Mouse (Mus musculus) mouse trophoblast stem cell (cell line): ENCODE results near the gene Tgfa.

Experiments used
- in situ Hi-C, 2 experiments: fragments of 300-500 bp; cut with MseI, MboI; formaldehyde crosslinking; loops; 2 replicates in 1 of 2; 3 replicates in 1 of 2; pipeline ENCODE4 v1.15.1; 2025

The Tgfa gene

DNA sequence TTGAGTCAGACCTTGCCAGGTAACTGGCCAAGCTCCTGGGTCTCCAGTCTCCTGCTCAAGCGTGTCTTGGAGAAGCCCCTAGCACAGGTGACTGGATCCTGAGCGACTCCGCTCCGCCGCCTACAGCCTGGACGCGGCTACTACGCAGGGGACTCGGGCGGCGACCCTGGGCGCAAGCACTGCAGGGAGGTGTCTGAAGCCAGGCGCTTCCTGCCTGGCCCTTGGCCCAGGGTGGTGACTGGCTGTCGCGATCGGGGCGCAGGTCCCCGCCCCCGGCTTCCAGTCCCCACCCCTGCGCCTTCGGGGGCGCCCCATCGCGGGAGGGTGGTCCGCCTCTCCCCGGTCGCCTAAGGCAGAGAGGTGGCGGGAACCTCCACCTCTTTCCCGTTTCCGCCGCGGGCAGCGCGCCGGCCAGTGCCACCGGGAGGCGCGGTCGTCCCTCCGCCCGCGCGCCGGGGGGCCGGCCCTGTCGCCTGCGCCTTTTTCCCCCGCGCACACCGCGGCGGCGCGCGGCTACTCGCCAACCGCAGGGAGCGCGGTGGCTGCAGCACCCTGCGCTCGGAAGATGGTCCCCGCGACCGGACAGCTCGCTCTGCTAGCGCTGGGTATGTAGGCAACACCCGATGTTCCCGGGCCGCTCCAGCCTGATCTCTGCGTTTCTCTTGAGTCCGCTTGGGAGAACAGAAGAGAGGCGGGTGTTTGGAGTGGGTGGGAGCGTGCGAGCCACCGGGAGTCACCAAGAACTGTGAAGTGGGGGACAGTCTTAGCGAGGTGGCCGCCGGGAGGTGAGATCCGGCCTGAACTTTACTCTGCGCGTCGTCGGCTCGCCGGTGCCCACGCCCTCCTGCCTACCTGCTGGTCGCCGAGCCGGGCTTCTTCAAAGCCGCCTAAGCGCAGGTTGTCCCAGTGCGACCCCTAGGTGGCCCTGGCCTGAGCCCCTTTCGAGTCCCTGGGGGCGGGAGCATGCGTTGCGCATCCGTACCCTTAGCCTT lies at the start of gene Tgfa:
TSS of gene Tgfa (plus strand) at position 283 of the 992 bp plus-strand sequence.
- in situ Hi-C loops: no loop called here

DNA sequence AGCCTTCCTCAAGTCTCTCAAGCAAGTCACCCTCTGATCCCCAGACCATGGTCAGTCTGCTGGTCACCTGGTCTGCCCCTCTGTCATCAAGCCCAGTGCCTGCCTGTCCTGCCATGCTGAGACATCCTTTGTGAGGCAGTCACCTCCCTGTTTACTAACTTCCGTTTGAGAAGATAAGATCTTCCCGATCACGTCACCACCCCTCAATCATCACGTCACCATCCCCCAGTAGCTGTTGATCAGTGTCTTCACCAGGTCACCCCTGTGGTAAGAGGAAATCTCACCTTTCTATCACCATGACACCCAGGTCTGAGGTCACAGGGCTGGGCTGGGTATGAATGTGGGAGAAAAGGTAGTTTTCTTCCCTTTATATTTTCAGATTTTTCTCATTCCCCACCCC lies 46.5 kb upstream of the Tgfa start:
- in situ Hi-C loops: no loop called here

DNA sequence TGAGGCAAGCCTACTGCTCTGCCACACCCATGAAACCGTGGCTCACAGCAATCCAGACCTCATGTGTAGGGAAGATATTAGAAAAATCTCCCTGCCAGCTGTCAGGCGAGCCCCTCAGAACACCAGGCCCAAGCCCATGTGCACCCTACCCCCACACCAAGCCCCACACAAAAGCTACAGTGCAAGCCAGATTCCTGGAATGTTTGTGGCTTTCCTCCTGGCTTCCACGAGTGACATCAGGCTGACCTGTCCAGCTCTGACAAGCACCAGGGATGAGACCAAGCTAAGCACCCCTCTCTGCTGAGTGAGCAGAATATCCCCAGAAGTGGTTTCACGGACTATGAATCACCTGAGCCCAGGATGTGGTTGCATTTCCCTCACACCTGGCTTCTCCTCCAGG lies 46.0 kb upstream of the Tgfa start:
- in situ Hi-C loops: no loop called here

DNA sequence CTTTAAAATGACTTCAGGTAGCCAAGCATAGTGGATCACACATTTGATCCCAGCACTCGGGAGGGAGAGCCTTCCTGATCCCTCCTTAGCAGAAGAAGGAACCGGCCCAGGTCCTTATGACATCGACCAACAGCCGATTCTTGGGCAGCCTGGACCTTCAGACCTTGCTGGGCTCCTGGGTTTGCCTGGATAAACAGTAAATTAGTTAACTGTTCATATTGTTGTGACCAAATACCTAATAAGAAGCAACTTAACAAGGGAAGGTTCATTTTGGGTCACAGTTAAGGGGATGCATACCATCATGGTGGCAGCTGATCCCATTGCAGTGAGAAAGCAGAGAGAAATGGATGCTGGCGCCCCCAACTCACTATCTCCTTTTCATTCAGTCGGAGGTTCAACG lies 42.3 kb upstream of the Tgfa start:
- in situ Hi-C loops: no loop called here

DNA sequence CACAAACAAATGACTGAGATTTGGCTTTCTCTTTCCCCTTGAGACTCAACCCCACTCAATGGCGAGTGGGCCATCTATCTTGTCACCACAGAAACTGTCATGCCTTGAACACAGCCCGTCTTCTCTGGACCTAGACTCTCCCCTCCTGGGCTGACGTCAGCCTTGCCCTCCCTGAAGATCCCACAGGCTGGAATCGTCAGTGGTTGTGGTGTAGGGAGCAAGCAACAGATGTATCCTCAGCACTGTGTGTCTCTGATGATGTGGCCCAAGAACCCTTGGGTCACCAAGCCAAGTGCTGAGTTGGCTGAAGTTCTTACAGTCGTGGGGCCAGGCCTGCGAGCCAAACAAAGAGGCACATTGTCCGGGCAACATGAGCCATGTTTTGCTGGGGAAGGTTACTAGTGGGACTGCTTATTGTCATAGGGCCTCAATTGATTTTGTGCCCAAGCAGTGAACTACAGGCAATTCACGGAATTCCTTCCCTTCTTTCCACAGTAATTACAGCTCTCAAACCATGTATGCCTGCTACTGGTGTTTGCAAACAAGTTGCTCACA lies 41.5 kb upstream of the Tgfa start:
- in situ Hi-C loops: no loop called here

DNA sequence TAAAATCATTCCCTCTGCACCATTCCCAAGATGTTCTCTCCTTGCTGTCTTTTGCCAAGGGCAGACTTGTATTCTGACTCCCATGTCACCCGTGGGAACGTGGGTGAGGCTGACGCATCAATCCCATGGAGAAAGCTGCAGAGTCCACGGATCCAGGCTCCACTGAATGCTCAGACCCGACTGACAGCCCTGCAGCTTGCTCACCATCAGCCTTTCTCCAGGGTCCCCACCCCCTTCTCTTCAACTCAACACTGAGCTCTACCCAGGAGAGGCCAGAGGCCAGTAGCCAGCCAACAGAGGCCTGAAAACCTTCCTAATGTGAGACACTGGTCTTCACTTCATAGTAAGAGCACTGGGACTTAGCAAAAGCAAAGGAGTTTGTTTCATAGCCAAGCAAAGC lies 41.0 kb upstream of the Tgfa start:
- in situ Hi-C loops: no loop called here

DNA sequence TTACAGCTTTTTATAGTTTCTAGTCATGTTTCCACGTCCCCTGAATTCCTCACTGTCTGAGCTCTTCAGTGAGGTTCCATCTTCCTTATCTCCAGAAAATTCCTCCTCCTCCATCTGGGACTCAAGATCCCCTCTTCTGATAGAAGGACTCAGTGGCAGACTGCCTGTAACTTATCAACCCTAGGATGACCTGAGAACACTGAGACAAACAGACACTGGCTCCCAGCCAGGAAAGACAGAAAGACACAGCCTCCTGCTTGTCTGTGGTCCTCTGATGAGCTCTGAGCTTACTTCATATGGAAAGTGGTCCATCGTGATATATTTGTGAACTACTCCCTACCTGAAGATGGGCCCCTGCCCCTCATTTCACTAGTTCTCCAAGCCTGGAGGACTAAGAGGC lies 40.5 kb upstream of the Tgfa start:
- in situ Hi-C loops: no loop called here

DNA sequence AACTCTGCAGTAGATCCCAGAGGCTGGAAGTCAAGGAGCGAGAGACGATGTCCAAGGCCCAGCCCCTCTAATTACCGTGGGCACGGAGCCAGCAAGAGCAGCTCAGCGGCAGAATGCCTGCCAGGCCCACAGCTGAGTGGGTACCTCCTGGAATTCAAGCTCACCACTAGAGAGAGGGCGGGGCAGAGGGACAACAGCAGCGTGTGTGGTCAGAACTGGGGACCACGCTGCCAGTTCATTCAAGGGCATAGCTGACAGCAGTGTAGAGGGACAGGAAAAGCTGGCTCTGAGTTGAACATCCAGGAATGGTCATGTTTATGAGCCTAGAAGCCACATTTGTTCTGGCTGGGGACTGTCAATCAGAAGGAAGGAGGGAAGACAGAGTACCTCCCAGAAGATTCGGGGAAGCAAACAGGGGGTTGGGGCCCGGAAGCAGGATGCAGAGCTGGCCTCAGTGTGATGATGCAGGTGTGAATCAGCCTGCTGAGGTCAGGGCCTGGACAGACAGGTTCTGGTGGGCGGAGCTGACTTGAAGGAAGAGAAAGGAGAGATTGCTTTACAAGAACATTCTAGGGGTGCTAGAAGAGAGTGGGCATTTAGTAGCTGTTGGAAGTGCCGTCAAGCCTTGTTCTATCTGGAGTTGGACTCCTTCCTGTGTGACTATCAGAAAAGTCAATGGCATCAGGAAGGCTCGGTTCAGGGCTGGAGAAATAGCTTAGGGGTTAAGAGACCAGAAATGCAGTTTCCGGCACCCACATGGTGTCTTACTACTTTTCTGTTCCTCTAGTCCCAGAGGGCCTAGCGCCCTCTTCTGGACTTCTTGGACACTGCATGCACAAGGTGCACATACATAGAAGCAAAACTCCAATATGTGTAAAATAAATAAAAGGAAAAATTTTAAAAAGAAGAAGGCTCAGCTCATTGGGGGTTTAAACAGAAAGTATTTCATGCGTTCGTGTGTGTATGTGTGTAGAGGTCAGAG lies 37.5 kb upstream of the Tgfa start:
- in situ Hi-C loops: no loop called here

DNA sequence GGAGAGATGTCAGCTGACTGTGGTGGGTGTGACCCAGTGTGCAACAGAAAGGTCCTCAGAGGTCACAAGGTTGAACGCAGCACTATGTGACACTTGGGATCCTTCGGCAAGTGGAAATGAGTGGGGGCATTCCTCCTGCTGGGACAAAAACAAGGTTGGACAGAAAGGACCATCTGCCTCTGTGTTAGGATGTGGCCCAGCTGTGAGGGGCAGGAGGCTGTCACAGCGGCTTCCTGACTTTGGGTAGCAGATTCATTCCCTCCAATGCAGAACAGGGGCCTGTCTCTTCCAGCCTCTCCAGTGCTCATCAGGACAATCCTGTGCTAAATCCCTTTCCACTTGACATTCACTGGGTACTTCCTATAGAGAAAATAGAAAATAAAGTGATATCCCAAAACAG lies 34.1 kb upstream of the Tgfa start:
- in situ Hi-C loops: no loop called here

DNA sequence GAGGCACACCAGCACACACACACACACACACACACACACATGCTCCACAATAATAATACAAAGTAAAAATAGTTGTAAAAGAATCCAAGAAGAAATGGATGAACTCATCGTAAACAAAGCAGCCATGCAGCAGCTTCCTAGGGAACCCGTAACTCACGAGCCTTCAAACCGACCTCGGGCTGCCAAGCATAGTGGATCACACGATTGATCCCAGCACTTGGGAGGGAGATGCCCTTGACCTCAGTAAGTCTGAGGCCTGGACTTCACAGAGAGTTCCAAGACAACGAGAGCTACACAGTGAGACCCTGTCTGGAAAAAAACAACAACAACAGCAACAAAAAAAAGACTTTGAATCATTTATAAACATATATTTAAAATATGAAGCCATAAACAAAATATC lies 33.4 kb upstream of the Tgfa start:
- in situ Hi-C loops: no loop called here

DNA sequence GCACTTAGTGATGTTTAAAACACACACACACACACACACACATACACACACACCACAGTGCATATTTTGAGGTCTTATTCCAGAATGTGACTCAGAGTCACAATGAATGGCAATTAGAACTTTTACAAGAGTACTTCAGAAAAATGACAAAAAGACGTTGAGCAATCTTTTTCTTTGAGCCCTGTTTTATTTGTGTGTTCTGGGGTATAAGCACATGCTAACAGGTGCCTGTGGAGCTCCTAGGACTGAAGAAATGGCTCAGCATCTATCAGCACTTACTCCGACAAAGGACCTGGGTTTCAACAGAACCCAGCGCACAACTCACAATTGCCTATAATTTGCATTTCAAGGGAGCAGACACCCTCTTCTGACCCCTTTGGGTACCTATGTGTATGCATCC lies 31.0 kb upstream of the Tgfa start:
- in situ Hi-C loops: no loop called here

DNA sequence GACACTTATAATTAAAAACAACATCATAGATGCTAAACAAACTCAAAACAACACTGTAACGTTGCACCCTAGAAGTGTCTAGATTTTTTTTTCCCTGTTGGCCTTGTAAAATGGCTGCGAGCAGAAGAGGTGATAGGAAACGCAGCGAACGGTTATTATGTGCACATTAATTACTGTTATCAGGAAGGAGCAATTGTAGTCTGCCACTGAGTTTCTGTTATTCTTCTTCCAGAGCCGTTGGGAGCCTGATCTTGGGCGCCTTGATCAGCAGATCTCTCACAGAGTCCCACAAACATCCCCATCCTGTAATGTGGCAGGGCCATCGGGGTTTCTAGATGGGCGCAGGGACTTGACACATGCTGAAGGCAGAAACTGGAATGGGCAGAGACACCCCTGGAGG lies 28.6 kb upstream of the Tgfa start:
- in situ Hi-C loops: no loop called here

DNA sequence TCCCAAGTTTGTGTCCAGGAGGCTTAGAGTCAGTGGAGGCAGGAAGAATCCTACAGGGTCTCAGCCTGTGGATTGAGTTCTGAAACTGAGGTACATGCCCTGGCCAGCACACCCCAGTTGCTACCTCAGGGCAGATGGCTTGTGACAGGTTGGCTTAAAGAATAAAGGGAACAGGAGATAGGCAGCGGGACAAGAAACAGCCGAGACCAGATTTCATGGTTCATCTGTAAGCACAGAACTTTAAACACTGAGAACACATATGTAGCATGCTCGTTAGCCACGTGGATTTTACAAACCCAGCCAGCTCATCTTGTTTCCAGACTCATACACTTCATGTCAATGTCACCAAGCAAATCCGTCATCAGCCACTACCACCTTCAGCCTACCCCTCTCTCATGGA lies 27.2 kb upstream of the Tgfa start:
- in situ Hi-C loops: no loop called here

DNA sequence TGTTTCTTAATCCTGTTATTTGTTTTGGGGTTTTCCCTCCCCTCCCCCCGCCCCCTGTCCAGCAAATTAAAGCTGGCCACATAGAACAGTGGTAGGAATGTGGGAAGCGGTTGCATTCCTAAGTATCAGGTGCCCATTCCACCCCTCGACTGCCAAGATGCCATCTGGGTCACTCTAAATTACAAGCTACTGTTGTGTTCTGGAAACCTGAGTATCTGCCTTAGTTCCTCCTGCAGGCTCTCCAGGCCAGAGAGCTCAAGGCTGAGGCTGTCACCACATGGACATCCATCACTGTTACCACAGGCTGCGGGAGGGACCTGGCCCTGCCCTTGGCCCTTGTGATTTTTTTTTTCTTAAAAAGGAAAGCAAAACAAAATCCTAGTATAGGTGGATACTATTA lies 25.9 kb upstream of the Tgfa start:
- in situ Hi-C loops: no loop called here

DNA sequence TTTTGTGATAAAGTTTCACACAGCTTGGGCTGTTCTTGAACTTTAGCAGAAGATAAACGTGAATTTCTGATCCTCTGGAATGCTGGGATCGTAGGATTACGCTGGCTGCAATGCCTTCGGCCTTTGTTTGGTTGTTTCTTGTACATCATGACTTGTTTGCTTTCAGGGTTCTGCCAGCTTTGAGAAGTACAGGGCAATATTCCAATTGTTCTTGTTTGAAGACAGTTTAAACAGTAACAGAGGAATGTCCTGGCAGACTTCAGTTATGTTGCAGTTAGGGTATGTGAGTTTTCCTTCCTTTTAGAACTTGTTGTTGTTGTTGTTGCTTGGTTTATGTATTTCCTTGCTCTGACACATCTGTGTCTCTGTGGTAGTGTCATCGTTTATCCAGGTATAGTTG lies 18.8 kb upstream of the Tgfa start:
- in situ Hi-C loops: no loop called here

DNA sequence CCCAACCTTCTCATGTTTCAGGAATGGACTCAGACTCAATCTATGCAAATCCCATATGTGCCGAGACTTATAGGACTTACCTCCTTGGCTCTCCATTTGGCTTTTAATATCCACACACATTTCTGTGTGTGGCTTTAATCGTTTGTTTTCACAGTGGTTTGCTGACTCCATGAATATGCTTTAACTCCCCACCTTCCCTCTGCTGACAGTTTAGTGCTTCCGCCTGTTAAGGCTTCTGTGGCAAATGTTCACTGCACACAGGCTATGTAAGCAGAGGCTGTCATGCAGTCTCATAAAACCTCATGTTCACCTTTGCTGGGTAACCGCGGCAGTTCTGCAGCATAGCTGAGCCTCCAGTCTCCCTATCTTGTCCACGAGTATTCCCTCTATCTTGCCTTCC lies 18.3 kb upstream of the Tgfa start:
- in situ Hi-C loops: no loop called here

DNA sequence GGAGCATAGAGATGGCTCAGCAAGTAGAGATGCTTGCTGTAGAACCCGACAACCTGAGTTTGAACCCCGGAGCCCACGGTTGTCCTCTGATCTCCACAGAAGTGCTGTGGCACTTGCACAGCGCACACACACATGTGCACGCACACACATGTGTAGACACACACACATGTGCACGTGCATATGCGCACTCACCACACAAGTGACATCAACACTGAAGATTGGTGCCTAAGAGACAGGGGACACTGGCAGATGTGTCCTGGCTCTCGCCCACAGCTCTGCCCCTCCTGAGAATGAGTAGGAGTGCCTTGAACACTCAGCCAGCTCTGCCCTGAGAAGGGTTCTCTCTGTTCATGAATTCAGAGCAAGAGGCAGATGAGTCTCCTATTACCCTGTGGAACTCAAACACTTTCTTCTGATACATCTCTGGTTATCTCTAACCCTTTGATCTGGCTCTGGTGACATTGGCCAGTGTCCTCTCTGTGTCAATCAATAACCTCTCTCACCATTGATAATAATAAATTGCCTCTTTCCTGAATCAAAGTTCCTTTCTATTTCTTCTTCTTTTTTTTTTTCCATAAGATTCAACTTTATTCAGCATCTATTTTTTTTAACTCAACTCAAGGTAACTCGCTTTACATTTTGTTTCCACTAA lies 17.6 kb upstream of the Tgfa start:
- in situ Hi-C loops: no loop called here

DNA sequence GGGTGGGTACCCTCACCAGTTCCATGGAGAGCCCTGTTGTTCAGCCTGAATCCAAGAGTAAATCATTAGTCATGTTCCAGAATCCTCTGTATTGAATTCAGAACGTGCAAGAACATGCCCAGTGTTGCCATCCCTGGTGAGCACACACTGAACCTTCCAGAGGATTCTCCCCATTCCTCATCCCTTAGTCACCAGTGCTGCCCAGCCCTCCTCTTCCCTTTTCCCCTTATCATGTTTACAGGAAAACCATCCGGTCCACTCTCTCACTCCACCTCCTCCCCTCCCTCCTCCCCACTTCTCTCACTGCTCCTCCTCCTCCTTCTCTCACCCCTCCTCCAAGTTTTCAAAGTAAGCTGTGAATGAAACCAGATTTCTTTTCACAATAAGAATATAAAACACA lies 14.4 kb upstream of the Tgfa start:
- in situ Hi-C loops: no loop called here

DNA sequence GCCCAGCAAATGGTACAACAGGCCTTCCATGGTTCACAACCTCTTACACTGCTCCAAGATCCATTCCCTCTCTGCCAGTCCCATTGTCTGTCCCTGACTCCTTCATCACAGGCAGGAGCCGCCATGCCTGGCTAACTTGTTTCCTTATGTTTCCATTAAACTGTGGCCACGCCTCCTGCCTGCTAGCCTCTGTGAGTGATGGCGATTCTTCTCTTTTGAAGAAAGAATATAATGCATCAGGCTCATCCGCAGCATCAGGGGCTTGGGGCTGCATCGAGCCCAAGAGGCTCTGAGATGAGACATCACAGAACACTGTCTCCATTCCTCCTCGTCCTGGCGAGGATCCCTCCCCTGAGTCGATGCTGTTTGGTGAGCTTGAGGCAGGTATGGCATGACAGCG lies 13.0 kb upstream of the Tgfa start:
- in situ Hi-C loops: no loop called here

DNA sequence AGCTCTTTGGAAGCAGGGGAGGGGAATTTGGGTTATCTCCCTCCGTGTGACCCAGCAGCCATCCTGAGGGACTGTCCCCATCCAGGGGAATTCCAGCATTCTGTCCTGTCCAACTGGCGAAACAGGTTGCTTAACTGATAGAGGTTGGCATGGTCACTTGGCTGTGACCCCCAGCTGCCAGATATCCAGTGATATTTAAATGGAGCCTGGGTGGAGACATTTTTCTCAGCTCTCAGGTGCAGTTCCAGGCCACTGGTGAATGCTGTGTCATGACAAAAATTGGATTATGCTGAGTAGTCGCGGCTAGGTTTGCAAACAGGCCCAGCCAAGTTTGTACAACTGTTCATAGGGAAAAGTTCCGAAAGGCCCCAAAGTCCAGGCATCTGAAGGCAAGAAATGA lies 12.4 kb upstream of the Tgfa start:
- in situ Hi-C loops: no loop called here

DNA sequence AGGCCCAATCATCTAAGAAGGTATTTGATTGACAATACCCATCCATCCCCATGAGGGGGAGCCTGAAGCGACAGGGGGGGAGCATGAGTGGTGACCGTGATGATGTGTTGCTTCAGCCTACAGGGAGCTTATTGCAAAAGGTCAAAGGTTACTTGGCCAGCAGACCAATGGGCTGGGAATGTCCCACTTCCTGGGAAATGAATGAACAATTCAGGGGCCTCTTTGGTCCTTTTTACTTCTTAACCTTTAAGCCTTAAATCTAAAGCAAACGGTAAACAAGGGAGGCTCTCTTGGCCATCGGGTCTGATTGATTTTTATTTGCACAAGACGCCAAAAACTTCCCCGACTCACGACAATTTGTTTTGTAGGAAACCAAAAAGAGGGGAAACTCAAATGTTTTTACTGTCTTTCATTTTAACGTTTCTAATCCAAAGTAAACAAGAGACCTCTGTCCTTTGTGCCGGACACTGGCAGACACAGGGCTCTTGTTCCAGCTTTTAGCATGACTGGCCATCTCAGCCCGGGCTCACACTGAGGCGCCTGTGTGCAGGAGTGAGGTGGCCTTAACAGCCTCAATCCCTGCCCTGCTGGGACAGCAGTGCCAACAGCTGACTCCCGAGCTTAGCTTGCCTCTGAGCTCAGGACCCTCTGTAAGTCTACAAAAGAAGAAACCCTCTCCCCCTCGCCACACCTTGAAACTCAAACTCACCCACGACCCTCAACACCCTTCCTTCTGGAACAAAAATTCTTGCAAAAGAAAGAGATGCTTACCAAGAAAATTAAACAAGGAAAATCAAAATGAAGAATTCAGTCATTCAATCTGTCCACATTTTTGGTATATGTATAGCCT lies 8.7 kb upstream of the Tgfa start:
- in situ Hi-C loops: no loop called here
